Mouse (Mus musculus): ENCODE data around the gene Grin2c.

Gene Grin2c

DNA sequence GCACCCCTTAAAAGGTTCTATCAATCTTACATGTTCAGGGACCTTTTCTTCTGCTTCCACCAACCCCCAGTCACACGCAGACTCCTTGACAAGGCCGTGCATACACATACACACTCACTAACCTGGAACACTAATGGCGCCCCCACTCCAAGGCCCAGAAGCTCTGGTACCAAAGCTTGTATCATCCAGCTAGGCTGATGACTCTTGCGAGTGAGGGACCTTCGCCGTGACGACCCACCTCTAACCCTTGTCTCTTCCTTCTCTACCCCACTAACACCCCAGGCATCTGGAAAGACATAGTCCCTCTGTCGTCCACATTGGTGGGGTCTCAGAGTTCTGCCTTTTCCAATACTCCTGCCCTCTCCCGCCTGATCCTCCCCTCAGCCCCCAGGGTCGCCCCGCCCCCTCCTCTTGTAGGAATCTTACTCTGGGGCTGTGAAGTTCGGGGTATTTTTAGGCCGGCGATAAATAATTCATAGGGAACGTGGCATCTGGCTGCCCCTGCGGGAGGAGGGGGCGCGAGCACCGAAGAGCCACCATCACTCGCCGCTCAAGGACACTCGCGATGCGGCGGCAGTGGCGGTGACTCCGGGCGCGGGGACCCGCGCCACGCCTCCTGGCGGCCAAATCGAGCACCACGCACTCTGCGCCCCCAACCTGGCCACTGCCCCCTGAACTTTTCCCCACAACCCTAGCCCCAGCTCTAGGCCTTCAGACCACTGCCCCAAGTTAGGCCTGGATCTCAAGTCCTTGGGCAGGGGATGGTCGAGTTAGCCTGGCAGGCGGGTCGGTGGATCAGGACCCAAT, 2.0 kb downstream of the Grin2c start:
- no peak for DNase-seq (ENCODE audit: low spot score in 2 of 2)

DNA sequence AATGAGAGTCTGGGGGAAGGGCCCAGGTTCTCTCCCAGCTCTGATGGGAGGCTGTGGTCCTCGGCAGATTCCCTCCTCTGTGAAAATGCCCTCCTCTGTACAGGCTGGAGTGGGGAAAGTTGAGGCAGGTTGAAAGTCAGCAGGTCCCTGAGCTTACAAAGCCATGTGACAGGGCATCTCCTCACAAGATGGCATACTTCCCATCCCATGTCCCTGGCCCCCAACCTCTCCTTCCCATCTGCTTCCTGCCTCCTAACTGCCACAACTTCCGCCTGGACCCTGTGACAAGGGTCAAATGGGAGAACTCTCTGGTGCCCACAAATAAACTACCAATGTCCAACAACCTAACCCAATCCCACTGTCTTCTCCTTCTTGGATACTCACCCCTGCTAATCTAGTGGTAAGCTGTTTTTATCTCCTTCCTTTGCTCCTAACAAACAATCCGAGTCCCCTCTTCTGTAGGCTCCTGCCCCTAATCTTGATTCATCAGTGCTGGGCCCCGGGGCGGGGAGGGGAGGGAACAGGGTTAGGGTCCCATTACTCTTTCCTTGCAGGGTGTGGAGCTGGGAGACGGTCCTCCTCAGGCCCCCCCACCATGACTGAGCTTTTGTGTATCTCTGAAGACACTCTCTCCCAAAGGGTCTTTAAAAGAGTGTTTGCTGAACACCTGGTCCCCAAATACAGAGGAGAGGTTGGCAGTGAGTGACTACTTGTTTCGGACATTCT, 2.7 kb downstream of the Grin2c start:
- DNase-seq (ENCODE audit: low spot score in 2 of 2): no peak

DNA sequence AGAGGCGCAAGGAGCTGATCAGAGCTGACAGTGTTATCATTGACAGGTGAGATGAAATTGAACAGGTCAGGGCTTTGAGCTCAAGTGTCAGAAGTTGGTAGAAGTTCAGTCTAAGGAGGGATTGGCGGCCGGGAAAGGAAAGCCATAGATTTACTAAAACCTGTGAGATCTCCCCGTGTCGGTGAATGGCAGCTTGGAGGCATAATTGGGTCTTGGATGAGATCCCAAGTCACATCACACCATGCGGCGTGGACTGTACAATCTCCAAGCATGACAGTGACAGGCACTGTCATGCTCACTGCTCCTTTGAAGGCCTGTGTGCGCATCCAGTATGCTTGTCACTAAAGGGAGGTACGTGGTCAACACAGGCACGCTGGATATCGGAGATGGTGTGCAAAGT, 4.1 kb downstream of the Grin2c start:
- no peak for DNase-seq (ENCODE audit: low spot score in 2 of 2)

DNA sequence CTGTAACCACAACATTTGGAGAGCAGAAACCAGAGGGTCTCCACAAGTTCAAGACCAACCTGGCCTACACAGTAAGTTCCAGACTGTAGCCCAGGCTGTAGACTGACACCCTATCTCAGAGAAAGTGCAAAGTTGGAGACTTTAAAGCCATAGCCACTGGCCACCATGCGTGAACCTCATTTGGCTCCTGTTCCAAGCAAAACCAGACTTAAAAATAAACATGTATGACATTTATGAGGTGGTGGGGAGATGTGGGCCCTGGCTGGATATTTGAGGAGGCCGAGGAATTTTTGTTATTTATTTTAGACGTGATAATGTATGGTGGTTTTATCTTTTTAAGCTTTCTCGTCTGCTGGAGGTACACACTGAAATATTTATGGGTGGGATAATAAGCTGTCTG, 7.9 kb downstream of the Grin2c start:
- no peak for DNase-seq (ENCODE audit: low spot score in 2 of 2)

DNA sequence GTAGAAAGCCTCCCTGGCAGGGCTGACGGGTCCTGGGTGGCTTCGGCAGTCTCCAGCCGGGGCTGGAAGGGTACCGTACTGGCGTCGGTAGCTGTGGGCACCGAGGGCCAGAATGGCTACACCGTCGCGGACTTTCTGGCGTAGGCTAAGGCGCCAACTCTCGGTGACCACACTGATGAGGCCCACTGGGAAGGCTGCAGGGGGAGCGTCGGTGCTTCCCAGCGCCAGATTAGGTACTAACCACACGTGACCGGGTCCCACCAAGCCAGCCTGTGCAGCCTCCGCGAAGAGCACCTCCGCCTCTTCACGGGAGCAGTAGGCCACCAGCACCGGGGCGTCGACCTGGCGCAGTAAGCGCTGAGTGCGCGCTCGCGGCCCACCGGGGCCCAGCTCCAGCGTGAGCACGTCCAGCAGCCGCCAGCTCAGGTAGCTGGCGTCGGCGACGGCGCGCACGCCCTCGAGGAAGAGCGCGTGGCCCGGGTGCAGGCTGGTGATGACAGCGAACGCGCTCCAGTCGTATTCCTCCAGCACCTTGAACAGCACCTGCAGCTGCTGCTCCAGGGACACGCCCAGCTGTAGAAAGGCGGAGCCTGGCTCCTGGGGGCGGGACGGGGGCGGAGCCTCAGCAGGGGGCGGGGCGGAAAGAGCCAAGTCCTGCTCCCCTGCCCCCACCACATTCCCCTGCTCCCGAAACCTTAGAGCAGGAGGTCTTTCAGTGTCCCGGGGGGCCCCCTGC, 9.1 kb downstream of the Grin2c start:
- DNase-seq (ENCODE audit: low spot score in 2 of 2): no peak

DNA sequence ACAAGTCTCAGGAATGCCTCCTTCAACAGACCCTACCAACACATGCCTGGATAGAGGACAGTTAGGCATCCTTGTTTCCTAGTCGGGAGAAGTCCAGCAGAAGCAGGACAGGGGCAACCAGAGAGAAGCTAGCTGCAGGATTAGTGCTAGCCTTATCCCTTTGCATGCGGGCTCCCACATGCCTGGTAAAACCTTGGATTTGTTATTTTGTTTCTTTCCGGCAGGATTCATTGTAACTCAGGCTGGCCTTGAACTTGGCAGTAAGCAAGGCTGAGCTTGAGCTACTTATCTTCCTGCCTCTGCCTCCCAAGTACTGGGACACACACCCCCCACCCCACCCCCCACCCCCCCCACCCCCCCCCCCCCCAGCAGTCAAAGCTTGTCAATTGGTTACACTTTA, 15.8 kb downstream of the Grin2c start:
- DNase-seq (ENCODE audit: low spot score in 2 of 2): no peak

DNA sequence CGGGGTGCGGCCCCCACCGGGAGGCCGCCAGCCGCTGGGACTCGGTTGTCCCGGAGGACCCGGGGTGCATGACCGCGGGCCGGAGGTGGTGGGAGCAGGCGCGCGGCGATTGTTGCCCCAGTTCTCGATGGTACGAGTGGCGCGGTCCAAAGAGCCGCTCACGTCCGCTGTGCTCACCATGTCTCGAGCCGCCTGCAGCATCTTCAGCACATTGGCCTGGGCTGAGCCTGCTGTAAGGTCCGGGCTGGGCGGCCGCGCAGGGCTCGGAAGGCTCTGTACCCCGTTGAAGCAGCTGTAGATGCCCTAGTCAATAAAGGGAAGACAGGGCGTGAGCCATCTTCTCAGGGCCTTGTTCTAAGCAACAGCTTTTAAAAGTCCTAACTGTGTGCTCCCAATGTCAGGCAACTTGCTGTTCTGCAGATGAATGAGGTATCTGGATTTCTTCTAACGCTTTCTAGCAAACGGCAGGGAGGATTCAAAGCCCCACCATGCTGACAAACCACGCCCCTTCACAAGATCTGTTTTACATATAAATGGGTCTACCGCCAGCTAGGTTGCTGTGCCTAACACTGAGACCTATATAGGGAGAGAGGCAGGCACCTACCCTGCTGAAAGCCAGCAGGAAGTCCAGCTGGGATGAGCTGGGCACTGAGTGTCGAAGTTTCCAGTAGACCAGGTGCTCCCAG, 16.5 kb downstream of the Grin2c start:
- no peak for DNase-seq (ENCODE audit: low spot score in 2 of 2)

DNA sequence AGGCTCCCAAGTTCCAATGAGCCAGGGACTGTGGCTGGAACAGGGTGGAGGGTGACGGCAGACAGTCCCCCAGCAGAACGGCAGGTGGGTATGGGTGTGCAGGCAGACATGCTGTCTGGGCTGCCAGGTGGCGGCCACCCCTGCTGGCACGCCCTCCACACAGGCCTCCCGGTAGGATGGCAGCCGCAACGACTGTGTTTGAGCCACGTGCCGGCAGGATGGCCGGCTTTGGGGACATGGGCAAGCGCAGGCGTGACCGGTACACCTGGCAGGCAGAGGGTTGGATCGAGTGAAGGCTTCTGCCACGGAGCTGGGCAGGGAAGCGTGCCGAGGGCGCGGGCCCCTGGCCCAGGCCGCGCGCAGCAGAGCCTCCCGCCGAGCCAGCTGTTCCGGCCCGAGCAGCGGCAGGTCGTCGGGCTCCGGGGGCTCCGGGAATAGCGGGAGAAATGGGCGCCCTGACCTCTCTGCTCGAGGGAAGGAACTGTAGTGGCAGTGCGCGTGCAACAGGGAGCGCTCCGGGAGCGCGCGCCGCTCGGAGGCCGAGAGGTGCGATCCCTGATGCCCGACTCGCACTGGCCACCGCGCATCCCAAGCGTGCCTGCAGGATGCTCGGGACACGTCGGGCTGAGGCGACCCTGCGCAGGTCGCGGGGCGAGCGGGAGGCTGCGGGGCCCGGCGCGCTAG, 17.2 kb downstream of the Grin2c start:
- no peak for DNase-seq (ENCODE audit: low spot score in 2 of 2)

DNA sequence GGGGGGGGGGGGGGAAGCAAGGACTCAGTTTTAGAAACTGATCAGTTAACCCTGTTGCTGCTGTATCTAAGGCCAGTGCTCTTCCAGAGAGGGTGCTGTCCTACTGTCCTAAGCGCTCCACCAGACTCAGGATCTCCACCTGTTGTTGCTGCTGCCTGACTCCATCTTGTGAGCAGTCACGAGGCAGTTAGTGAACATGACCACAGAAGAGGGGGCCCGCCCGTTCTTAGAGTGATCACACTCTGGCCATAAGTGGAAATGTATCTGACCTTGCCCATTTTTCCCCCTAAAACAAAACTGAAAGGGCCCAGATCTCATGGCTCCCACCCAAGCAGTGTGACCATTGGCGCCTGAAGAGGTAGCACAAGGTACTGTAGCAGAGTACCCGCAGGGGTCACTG, 19.1 kb downstream of the Grin2c start:
- no peak for DNase-seq (ENCODE audit: low spot score in 2 of 2)

DNA sequence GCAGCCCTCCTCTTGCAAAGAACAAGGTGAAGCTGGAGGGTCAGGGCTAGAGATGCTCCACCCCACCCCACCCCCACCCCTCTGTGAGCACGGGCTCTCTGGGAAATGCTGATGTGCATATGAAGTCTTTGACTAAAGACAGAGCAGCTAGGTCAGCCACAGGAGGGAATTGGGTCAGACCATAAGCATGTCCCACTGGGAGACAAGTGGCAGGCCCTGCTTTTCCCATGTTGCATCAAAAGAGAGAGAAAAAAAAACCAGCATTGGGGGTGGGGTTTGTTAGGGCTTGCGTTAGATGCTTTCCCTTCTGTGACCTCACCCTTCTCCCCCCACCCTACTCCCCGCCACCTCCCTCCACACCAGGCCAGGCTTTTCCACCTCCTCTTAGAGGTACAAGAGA, 19.8 kb downstream of the Grin2c start:
- DNase-seq (ENCODE audit: low spot score in 2 of 2): no peak

DNA sequence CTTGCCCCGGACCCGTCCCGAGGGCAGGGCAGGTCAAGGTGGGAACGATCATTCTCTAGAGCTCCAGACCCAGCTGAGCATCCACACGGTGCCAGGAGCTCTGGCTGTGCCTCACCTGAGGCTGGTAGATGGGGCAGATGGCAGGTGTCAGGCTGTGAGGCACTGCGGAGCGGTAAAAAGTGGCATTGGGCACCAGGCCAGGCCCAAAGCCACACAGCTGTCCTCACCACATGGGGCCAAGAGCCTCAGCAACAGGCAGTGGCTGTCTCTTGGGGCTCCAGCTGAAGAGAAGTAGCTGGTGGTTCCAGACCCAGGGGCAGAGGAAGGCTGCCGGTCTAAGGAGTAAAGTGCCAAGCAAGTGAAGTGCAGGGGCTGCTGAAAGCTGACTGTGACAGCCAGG, 20.7 kb downstream of the Grin2c start:
- DNase-seq (ENCODE audit: low spot score in 2 of 2): no peak

DNA sequence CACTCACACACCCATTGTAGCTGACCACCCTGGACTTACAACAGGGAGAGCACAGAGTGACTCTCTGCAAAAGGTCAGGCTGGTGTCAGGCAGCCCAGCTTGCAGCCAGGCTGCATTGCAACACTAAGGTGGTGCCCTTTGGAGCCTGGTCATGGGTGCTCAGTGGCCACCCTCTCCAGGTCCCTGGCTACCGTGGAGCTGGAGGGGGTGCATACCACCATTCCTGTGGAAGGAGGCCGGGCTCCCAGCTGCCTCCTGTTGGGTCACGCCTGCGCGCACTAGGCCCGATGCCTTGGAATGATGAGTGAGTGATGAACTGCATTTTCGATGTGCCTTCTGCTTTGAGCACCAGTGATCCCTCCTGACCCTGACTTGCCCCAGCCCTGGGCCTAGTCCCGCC, 22.2 kb downstream of the Grin2c start:
- no peak for DNase-seq (ENCODE audit: low spot score in 2 of 2)

DNA sequence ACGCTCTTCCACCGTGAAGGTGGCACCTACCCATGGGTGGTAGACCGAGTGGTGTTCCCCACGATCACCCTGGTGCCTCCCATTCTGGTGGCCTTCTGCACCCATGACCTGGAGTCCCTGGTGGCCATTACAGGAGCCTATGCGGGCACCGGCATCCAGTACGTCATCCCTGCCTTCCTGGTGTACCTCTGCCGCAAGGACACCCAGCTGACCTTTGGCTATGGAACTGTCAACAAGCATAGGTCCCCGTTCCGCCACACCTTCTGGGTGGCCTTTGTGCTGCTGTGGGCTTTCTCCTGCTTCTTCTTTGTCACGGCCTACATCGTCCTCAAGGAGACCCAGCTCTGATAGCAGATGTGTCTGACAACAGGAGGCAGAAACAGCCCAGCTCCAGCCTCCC, 23.3 kb downstream of the Grin2c start:
- DNase-seq (ENCODE audit: low spot score in 2 of 2): no peak

DNA sequence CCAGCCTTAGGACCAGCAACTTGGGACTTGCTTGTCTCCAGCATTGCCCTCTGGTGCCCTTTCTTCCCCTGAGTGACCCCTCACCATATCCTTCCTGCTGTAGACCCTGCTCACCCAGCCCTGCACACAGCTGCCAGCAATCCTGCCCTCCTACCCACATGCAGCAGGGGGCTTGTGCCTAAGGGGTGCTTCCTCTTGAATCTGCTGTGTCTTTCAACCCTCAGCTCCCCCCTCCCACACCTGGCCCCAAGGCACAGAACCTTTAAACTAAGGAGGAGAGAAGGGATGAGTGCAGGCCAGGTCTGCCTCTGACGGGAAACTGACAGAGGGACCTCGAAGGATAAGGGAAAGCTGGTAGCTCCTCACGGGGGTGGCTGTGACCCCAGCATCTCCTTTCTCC, 24.3 kb downstream of the Grin2c start:
- no peak for DNase-seq (ENCODE audit: low spot score in 2 of 2)

DNA sequence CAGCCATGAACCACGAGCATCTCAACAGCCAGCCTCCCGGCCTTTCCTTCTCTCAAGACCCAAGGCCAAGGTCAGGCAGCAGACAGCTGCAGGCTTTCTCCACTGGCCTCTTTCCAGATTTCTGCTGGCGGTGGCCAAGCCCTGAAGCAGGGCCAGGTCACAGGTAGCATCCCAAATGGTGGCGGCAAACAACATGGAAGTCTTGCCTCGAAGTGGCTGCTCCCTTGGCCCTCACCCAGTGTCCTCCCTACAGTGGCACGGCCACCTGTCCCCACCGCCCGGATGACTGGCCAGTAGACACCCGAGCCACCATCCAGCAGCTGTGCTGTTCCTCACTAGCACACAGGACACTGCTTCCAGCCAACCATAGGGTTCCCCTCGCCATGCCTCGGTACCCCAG, 25.6 kb downstream of the Grin2c start:
- DNase-seq (ENCODE audit: low spot score in 2 of 2): no peak

DNA sequence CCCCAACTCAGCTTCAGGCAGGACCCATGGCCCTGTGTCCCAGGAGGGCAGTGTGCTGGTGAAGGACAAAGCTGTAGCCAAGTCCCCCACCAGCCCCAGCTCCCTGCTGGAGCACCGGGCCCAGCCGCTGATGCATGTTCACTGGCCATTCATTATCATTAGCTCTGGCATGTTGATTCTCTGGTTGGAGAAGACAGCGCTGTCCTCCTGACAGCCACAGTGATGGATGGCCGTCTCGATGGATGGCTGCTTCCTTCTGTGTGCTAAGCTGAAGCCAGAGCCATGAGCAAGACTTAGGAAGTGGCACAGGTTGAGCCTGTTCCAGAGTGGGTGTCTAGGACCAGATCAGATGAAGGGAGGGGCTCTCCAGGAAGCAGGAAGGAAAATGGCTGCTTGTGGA, 30.5 kb downstream of the Grin2c start:
- no peak for DNase-seq (ENCODE audit: low spot score in 2 of 2)

DNA sequence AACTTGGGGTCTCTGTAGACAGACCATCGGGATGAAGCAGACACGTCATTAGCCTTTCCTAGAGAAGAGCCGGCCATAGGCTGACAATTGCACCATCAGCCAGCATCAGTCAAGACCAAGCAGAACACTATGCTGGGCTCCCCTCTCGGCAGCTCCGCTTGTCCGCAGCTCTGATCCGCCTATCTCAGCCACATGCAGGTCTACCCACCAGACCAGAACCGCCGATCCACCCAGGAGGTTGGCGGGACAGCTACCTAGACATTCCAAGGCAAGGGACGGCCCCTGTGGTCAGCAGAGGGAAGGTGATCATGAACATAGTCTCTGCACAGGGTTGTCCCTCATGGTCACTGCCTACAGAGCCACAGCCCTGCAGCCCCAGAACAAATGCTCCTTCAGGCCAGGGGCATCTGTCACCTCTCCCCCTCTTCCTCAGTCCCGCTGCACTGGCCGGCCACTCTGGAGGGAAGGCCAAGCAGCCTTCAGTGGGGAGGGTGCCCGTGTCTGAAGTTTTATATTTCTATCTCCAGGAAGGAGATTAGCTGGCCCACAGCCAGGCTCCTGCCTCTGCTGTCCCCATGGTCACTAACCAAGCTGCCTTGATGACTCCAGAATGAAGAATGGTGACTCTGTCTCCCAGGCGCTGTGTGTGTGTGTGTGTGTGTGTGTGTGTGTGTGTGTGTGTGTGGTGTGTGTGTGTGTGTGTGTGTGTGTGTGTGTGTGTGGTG, 32.6 kb downstream of the Grin2c start:
- no peak for DNase-seq (ENCODE audit: low spot score in 2 of 2)

DNA sequence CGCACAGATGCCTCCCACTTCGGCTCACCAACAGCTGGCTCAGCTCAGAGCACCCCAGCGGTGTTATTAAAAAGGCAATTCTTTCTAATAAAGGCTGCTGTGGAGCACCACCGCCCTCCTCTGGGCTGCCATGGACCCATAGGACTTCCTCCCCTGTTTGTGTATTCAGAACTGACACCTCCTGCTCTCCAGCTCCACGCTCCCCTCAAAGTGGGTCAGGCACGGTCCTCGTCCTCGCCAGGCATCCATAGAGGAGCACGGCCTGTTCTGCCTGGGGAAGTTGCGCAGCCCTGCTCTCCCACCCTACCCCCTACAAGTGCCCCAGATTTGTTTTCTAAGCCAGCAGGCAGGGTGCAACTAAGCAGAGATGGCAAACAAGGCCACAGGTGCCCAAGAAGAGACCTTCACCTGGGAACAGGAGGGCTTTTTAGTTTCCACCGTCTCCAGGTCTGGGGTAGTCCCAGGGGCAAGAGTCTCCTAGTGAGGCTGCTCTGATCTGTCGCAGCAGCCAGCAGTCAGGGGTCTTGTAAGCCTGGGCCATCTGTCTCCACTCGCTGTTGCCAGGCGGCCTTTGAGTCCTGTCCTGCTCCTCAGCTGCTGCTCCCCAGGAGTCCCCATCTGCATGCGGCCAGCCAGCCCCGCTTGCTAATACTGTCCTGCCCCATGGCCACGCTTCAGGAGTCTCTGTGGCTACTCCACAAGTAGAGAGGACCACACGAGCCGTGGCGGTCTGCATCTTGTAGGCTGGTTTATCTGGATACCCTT, 33.3 kb downstream of the Grin2c start:
- peak; percentile 46 to 56 for DNase-seq (ENCODE audit: low spot score in 2 of 2)

DNA sequence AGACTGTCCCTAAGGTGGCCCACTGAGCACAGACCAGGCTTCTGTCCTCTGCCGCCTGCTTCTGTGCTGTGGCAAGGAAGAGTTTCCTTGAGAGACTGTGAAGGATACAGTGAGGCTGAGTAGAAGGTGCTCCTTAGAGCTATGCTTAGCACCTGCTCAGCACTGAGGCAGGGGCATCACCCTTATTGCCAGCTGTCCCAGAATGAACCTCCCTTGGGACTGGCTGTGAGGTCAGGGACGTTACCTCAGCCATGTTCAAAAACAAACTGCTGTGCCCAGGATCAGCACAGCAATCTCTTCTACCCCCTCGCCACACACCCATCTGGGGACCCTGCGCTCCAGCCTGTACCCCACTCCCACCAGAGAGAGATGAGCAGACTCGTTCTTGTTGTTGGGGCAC, 34.2 kb downstream of the Grin2c start:
- DNase-seq (ENCODE audit: low spot score in 2 of 2): no peak

DNA sequence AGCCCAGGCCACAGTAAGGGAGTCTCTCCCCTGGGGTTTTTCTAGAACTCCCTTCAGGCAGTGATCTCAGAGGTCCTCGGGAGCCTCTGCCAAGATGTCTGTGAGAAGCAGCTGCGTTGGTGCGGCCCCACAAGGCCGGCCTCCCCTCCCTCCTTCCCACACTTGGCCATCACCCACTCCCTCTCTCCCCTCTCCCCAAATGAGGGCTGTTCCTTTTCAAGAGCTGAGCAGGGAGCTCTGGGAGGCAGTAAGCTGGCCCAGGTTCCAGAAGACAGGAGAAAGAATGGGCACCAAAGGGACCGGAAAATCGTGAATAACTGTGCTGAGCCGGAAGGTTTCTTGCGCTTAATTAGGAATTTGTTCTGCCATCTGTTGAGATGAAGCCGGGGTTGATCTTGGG, 35.1 kb downstream of the Grin2c start:
- peak in 1 of 2 experiments; percentile 50 for DNase-seq (ENCODE audit: low spot score in 2 of 2)
